Mouse (Mus musculus) midbrain, embryonic 14.5 days (tissue): ENCODE data around the gene Srprb. TPM values are rescaled to one million over a fixed set of nuclear protein-coding genes. Genes with fewer than 3 reads are reported as not detected.
A peak's percentile ranks its signal among the peaks of the same experiment; 100 is the strongest.

ENCODE experiments used
- ATAC-seq: fragments of 200-750 bp; cut with Nextera tagmentation; 2 replicates; pipeline ENCODE4 v1.8.0; 2017; ENCODE audit warnings: moderate number of reproducible peaks, moderate library complexity; ENCODE audit not compliant: low FRiP score, low TSS enrichment
- DNase-seq: peaks from one replicate; pipeline ENCODE4 v3.0.0-alpha.2; 2015
- H3K27ac ChIP-seq: fragments of 300-500 bp; sonication (generic); replicated peaks from 2 replicates; pipeline ENCODE4 v1.5.1; 2014; ENCODE audit warnings: mild to moderate bottlenecking, low read depth, low read length, moderate library complexity
- H3K27me3 ChIP-seq: fragments of 300-500 bp; sonication (generic); 2 replicates; pipeline ENCODE4 v1.6.1; 2014; ENCODE audit warnings: low read length, control low read depth, mixed read lengths; ENCODE audit not compliant: control insufficient read depth, insufficient read depth
- H3K36me3 ChIP-seq: fragments of 300-500 bp; sonication (generic); 2 replicates; pipeline ENCODE4 v1.6.1; 2014; ENCODE audit warnings: low read length, control low read depth; ENCODE audit not compliant: control insufficient read depth, insufficient read depth
- H3K4me1 ChIP-seq: fragments of 300-500 bp; sonication (generic); 2 replicates; pipeline ENCODE4 v1.6.1; 2014; ENCODE audit warnings: mild to moderate bottlenecking, antibody characterized with exemption, low read length, control low read depth; ENCODE audit not compliant: control insufficient read depth, insufficient read depth
- H3K4me2 ChIP-seq: fragments of 300-500 bp; sonication (generic); 2 replicates; pipeline ENCODE4 v1.6.1; 2014; ENCODE audit warnings: mild to moderate bottlenecking, low read length, moderate library complexity
- H3K4me3 ChIP-seq: fragments of 300-500 bp; sonication (generic); replicated peaks from 2 replicates; pipeline ENCODE4 v1.5.1; 2014; ENCODE audit warnings: low read depth, low read length
- H3K9ac ChIP-seq: fragments of 300-500 bp; sonication (generic); replicated peaks from 2 replicates; pipeline ENCODE4 v1.6.1; 2014; ENCODE audit warnings: mild to moderate bottlenecking, low read length, moderate library complexity
- H3K9me3 ChIP-seq: fragments of 300-500 bp; sonication (generic); 2 replicates; pipeline ENCODE4 v1.6.1; 2016; ENCODE audit warnings: low read length, control low read depth, mixed read lengths; ENCODE audit not compliant: control insufficient read depth
- WGBS: fragments of 180-500 bp; shearing (Covaris S2); extraction: QIAGEN DNeasy Blood & Tissue Kit; methylation state at CpG from one replicate; pipeline ENCODE4 v1.1.7; 2014; 5-methylcytosine and 5-hydroxymethylcytosine counted together
- polyA plus RNA-seq: library from polyadenylated mRNA; unstranded; fragments of >200 nt; fragmentation: Nextera tagmentation; extraction: Ambion mirVana; gene quantifications from 2 replicates; pipeline ENCODE4 v1.2.1, GENCODE M21; 2014

The Srprb gene
- polyA plus RNA-seq, 1 experiment from 2014 or later: 55.4 TPM

DNA sequence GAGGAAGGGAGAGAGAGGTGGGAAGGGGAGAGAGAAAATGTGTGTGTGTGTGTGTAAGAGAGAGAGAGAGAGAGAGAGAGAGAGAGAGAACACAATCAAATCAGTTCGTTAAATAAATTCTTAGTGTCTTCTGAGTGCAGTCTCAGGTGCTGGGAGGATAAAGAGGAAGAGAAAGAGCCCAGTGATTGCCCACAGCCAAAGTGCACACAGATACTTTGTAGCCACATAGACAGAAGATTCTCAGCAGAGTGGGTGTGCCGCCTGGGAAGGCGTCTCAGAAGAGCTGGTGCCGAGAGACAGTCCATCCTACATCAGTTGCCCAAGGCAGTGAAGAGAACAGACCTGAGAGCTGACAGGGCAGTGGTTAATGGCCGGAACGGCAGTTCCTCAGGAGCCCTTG is 12.3 kb upstream of the Srprb start:
- no peak overlapping the region for H3K4me3 ChIP-seq
- H3K4me1 ChIP-seq: no peaks in the 10 kb centered on the region
- H3K9ac ChIP-seq: no peak overlapping the region
- 84% methylated on average over 6 of the region's 6 CpGs for WGBS
- no peak overlapping the region for H3K27ac ChIP-seq
- H3K36me3 ChIP-seq: no peaks in the 10 kb centered on the region
- ATAC-seq (no peak), DNase-seq (no peak)
- H3K27me3 ChIP-seq: no peaks in the 10 kb centered on the region
- H3K4me2 ChIP-seq: no peak overlapping the region
- no peaks in the 10 kb centered on the region for H3K9me3 ChIP-seq

DNA sequence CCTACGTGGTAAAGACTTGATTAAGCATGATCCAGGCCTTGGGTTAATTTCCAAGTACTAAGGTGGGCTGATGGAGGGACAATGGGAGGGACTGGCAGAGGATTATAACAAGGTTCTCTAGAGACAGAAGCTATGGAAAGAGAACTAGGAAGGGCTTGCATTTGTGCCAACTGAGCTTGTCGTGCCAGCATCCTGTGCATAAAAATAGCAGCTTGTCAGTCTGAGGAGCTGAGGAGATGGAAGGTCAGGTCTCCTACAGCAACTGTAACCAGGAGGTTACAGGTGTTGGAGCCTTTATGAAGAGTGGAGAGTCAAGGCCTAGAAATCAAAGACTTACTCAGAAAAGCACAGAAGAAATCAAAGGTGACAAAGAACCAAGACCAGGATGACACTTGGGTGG is 11.7 kb upstream of the Srprb start:
- DNase-seq: no peak
- 59% methylated on average over 2 of the region's 2 CpGs for WGBS
- no peak overlapping the region for H3K9ac ChIP-seq

DNA sequence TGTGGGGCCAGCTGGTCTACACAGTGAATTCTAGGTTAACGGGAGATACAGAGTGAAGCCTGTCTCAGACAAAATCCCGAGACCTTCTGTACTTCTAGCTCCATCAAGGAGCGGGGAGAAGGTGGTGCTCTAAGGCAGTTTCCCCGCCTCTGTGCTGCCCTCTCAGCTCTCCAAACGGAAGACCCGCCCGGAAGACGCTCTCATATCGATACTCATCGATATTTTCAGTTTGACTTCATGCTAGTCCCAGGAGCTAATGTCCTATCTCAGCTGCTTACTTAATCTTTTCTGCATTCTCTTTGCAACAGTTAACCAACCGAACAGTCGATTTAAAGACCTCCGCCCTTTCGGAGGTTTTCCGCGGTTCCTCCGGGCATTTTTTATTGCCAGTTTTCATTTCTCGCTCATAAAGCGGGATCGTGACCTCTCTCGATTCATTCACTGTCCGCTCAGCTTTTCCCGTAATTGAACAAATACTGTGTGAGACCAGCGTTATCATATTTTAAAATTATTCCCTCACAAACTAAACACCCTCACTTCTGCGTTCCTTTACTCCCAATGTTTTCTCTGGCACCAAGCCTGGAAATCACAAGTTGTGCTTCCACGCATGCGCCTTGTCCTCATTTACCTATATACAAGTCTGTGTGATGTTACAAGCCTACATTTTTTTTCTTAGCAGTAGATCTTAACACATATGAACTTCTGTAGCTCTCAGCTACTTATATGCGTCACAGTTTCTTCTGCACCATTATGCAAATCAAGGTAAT is 10.9 kb upstream of the Srprb start:
- Histone ChIP-seq H3K27ac (no peak overlapping the region), H3K4me3 (no peak overlapping the region), H3K9ac (no peak overlapping the region), H3K9me3 (no peaks in the 10 kb centered on the region), H3K4me2 (no peak overlapping the region), H3K4me1 (no peaks in the 10 kb centered on the region), H3K36me3 (no peaks in the 10 kb centered on the region), H3K27me3 (no peaks in the 10 kb centered on the region)
- DNase-seq (peak; percentile 27), ATAC-seq (no peak)
- WGBS: 84% methylated on average over 28 of the region's 28 CpGs

More for the DNA sequence above, 11.7 kb upstream of the Srprb start:
- no peak overlapping the region for H3K4me2 ChIP-seq
- H3K4me3 ChIP-seq: no peak overlapping the region
- no peak for ATAC-seq
- H3K9me3 ChIP-seq: no peaks in the 10 kb centered on the region
- no peaks in the 10 kb centered on the region for H3K36me3 ChIP-seq
- no peaks in the 10 kb centered on the region for H3K27me3 ChIP-seq
- H3K4me1 ChIP-seq: no peaks in the 10 kb centered on the region
- H3K27ac ChIP-seq: no peak overlapping the region

DNA sequence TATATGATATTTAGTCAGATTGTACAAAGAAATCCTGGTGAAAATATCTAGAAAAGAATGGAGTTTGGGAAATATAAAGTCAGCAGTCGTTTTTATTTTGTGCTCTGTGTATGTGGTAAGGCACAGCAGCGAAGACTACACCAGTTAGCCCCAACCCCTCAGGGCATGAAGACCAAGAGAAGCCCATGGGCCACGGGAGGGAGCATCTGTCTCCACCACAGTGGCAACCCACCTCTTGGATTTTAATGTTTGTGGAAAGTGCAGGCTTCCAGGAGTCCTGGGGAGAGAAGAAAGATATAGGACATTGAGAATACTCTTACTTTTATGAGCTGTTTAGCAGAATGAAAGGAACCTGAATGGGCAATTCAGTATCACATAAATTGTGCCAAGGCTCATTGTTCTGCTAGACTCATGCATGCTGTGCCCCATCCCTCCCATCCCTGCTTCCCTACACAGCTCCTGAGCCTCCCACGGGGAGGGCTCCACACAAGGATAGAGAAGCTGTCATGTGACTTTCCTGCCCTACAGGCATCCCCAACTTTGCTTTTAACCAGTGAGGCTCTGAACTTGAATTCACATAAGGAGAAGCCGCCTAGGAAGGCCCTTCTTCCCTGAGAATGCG is 7.0 kb upstream of the Srprb start:
- no peak overlapping the region for H3K4me2 ChIP-seq
- ATAC-seq (no peak), DNase-seq (no peak)
- no peaks in the 10 kb centered on the region for H3K27me3 ChIP-seq
- no peak overlapping the region for H3K27ac ChIP-seq
- H3K4me1 ChIP-seq: no peaks in the 10 kb centered on the region
- H3K36me3 ChIP-seq: no peaks in the 10 kb centered on the region
- 45% methylated on average over 6 of the region's 6 CpGs for WGBS
- H3K9me3 ChIP-seq: no peaks in the 10 kb centered on the region
- H3K9ac ChIP-seq: no peak overlapping the region
- no peak overlapping the region for H3K4me3 ChIP-seq

DNA sequence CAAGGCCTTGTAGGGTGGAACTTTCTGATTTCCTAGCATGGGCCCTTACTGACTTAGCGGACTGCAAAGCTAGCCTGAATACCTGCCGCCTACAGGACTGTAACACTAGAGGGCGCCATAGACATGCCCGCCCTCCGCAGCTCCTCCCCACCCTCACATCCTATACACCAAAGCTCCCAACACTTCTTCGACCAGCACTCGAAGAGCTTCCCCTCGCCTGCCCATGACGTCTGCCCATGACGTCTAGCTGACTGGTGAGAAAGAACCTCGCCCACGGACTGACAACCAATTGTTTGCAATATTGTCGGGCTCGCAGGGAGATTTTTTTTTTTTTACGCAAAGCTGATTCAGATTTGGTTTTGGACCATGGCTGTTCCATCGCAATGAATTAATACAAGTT is 5.9 kb upstream of the Srprb start:
- H3K4me3 ChIP-seq: no peak overlapping the region
- no peak overlapping the region for H3K27ac ChIP-seq
- WGBS: 9% methylated on average over 16 of the region's 16 CpGs
- DNase-seq: peak; percentile 86
- peak; percentile 71; the same call in 1 of the 2 replicates for ATAC-seq
- H3K36me3 ChIP-seq: no peaks in the 10 kb centered on the region
- no peaks in the 10 kb centered on the region for H3K27me3 ChIP-seq
- no peak overlapping the region for H3K9ac ChIP-seq
- peak overlapping the region; percentile 45 for H3K4me2 ChIP-seq
- no peaks in the 10 kb centered on the region for H3K9me3 ChIP-seq
- no peaks in the 10 kb centered on the region for H3K4me1 ChIP-seq

DNA sequence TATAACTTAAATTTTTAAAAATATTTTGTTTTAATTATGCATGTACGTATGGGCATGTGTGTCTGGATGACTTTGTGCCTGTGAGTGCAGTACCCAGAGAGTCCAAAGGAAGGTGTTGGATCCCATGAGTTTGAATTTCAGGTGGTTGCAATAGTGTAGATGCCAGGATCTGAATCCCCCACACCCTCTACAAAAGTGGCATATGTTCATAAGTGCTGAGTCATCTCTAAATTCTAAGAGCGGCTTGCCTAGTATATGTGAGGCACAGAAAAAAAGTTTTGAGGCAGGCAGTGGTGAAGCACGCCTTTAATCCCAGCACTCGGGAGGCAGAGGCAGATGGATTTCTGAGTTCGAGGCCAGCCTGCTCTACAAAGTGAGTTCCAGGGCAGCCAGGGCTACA is 3.8 kb upstream of the Srprb start:
- H3K9me3 ChIP-seq: no peaks in the 10 kb centered on the region
- peaks cover 4% of the 10 kb centered on the region; the same call in 1 of the 2 replicates for H3K4me1 ChIP-seq
- H3K36me3 ChIP-seq: no peaks in the 10 kb centered on the region
- no peak overlapping the region for H3K27ac ChIP-seq
- no peak for DNase-seq
- no peak overlapping the region for H3K4me3 ChIP-seq
- no peak for ATAC-seq
- H3K27me3 ChIP-seq: no peaks in the 10 kb centered on the region
- H3K4me2 ChIP-seq: no peak overlapping the region
- no peak overlapping the region for H3K9ac ChIP-seq
- WGBS: 84% methylated on average over 5 of the region's 5 CpGs

DNA sequence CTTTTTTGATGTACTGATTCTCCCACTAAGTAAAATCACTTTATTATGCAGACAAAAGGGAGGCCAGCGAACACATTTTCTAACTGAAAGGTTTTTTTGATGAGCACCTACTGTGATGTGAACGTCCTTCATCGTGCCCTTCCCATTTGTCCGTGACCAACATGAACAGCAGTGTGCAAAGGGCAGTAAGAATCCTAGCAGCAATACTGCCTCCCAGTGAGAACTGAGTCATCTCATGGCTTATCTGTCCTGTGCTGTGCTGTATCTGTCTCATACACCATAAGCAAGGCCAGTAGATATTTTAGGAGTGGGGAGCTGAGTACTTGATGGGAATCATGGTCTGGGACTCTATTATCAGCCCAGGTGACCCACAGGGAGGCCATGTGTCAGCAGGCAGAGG is 13.5 kb downstream of the Srprb start:
- ATAC-seq: no peak
- peaks cover 55% of the 10 kb centered on the region for H3K36me3 ChIP-seq
- 79% methylated on average over 4 of the region's 4 CpGs for WGBS

DNA sequence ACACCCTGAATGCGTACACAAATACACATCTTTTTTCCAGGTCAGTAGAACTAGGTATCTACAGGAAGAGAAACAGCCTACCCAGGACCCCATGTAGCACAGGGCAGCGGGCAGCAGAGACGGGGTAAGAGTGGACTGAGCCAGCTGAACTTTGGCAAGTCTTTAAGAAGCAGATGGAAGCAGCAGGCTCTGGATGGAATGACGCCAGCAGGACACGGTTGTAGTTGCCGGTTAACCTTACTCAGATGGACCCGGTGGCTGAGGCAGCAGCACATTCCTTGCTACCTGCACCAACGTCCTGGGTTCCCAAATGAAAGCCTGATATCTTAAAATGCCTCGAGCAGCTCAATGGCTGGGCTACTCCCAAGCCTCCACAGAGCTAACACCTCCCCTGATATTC is 15.2 kb downstream of the Srprb start:
- H3K9me3 ChIP-seq: no peaks in the 10 kb centered on the region
- H3K4me3 ChIP-seq: no peak overlapping the region
- no peak overlapping the region for H3K4me2 ChIP-seq
- H3K9ac ChIP-seq: no peak overlapping the region
- ATAC-seq (no peak), DNase-seq (no peak)
- H3K4me1 ChIP-seq: no peaks in the 10 kb centered on the region
- 75% methylated on average over 9 of the region's 9 CpGs for WGBS
- no peak overlapping the region for H3K27ac ChIP-seq
- no peaks in the 10 kb centered on the region for H3K27me3 ChIP-seq
- peaks cover 61% of the 10 kb centered on the region for H3K36me3 ChIP-seq

More for the DNA sequence above, 13.5 kb downstream of the Srprb start:
- Histone ChIP-seq H3K9ac (no peak overlapping the region), H3K27ac (no peak overlapping the region), H3K4me2 (no peak overlapping the region), H3K9me3 (no peaks in the 10 kb centered on the region), H3K4me1 (no peaks in the 10 kb centered on the region), H3K4me3 (no peak overlapping the region), H3K27me3 (no peaks in the 10 kb centered on the region)
- DNase-seq: no peak

DNA sequence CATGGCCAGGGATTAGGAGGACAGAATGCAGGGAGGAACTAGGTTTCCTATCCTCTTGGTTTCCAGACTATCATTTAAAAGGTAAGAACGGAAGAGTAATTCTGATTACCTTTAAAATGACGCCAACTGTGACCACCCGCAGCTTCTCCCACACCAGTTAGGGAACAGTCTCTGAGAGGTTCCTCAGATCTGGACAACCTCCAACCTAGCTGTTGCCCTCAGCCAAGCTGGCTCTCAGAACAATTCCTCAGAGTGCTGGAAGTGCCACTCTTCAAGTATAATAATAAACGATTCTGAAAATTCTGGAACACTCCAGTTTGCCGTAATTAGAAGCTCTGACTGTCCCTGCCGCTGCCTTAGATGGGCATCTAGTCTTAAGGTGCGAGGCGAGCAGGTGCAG is 16.0 kb downstream of the Srprb start:
- H3K27ac ChIP-seq: no peak overlapping the region
- H3K27me3 ChIP-seq: no peaks in the 10 kb centered on the region
- ATAC-seq (no peak), DNase-seq (no peak)
- no peak overlapping the region for H3K9ac ChIP-seq
- no peaks in the 10 kb centered on the region for H3K9me3 ChIP-seq
- H3K4me2 ChIP-seq: no peak overlapping the region
- no peak overlapping the region for H3K4me3 ChIP-seq
- H3K36me3 ChIP-seq: peaks cover 54% of the 10 kb centered on the region
- 95% methylated on average over 8 of the region's 8 CpGs for WGBS
- H3K4me1 ChIP-seq: 0 out of 2 replicates have a peak, but pooled peaks cover 3% of the 10 kb centered on the region
